Mouse (Mus musculus) forebrain, embryonic 16.5 days (tissue): ENCODE data around the gene Rab2b. TPM values are rescaled to one million over a fixed set of nuclear protein-coding genes. Genes with fewer than 3 reads are reported as not detected.
"Not testable (repeated sequence)": the region's sequence is repeated elsewhere in the genome, so short reads cannot be mapped to it uniquely, and the experiment has no call there.

ENCODE experiments used
- ATAC-seq: fragments of 200-750 bp; cut with Nextera tagmentation; 2 replicates; pipeline ENCODE4 v1.8.0; 2017; ENCODE audit warnings: mild to moderate bottlenecking, moderate library complexity
- H3K27ac ChIP-seq: fragments of 300-500 bp; sonication (generic); 2 replicates; pipeline ENCODE4 v1.5.1; 2014; ENCODE audit warnings: low read length, control low read depth
- H3K27me3 ChIP-seq: fragments of 300-500 bp; sonication (generic); replicated peaks from 2 replicates; pipeline ENCODE4 v1.6.1; 2014; ENCODE audit warnings: low read length; ENCODE audit not compliant: control insufficient read depth, insufficient read depth
- H3K36me3 ChIP-seq: fragments of 300-500 bp; sonication (generic); 2 replicates; pipeline ENCODE4 v1.6.1; 2014; ENCODE audit not compliant: control insufficient read depth, insufficient read depth
- H3K4me1 ChIP-seq: fragments of 300-500 bp; sonication (generic); replicated peaks from 2 replicates; pipeline ENCODE4 v1.6.1; 2014; ENCODE audit warnings: low read length; ENCODE audit not compliant: control insufficient read depth, insufficient read depth
- H3K4me2 ChIP-seq: fragments of 300-500 bp; sonication (generic); 2 replicates; pipeline ENCODE4 v1.6.1; 2014; ENCODE audit warnings: mild to moderate bottlenecking, low read length, control low read depth
- H3K4me3 ChIP-seq: fragments of 300-500 bp; sonication (generic); replicated peaks from 2 replicates; pipeline ENCODE4 v1.5.1; 2014; ENCODE audit warnings: mild to moderate bottlenecking, low read length, control low read depth
- H3K9ac ChIP-seq: fragments of 300-500 bp; sonication (generic); replicated peaks from 2 replicates; pipeline ENCODE4 v1.6.1; 2014; ENCODE audit warnings: low read depth, low read length, control low read depth
- H3K9me3 ChIP-seq: fragments of 300-500 bp; sonication (generic); 2 replicates; pipeline ENCODE4 v1.6.1; 2016; ENCODE audit warnings: low read length; ENCODE audit not compliant: control insufficient read depth
- WGBS: fragments of 180-500 bp; shearing (Covaris S2); extraction: QIAGEN DNeasy Blood & Tissue Kit; methylation state at CpG from one replicate; pipeline ENCODE4 v1.1.7; 2014; 5-methylcytosine and 5-hydroxymethylcytosine counted together
- polyA plus RNA-seq: library from polyadenylated mRNA; unstranded; fragments of >200 nt; fragmentation: Nextera tagmentation; extraction: Ambion mirVana; gene quantifications from 2 replicates; pipeline ENCODE4 v1.2.1, GENCODE M21; 2015

The Rab2b gene
- polyA plus RNA-seq, 1 experiment from 2014 or later, result 56.8 TPM

GRCm38 (mm10) chr14:52314808-52315150, 35.4 kb upstream of the Rab2b start:
- H3K36me3 ChIP-seq, result peaks cover 17% of the 10 kb centered on the region
- peaks cover 49% of the 10 kb centered on the region for H3K4me1 ChIP-seq
- no peak overlapping the region for H3K27ac ChIP-seq
- peak overlapping the region; percentile 84 for H3K4me3 ChIP-seq
- no peaks in the 10 kb centered on the region for H3K9me3 ChIP-seq
- H3K4me2 ChIP-seq, result peak overlapping the region; percentile 78
- WGBS, result 42% methylated on average over 8 of the region's 8 CpGs
- no peak for ATAC-seq
- peak overlapping the region; percentile 92; the same call in 1 of the 2 replicates for H3K9ac ChIP-seq
- H3K27me3 ChIP-seq, result no peaks in the 10 kb centered on the region

- H3K4me3 ChIP-seq, result peak overlapping the region; percentile 84; the same call in 1 of the 2 replicates
- no peak overlapping the region for H3K27ac ChIP-seq
- H3K9me3 ChIP-seq, result no peaks in the 10 kb centered on the region
- ATAC-seq, result no peak
- no peak overlapping the region for H3K9ac ChIP-seq
- WGBS, result 83% methylated on average over 26 of the region's 26 CpGs
- H3K4me1 ChIP-seq, result peaks cover 49% of the 10 kb centered on the region
- no peaks in the 10 kb centered on the region for H3K27me3 ChIP-seq
- peaks cover 17% of the 10 kb centered on the region for H3K36me3 ChIP-seq
- peak overlapping the region; percentile 78; the same call in 1 of the 2 replicates for H3K4me2 ChIP-seq
These were observed 34.8 kb upstream of the Rab2b start for GRCm38 (mm10) chr14:52313931-52314807.

GRCm38 (mm10) chr14:52310906-52311305, 31.6 kb upstream of the Rab2b start:
- Histone ChIP-seq H3K36me3 (peaks cover 17% of the 10 kb centered on the region), H3K4me2 (peak overlapping the region; percentile 8)
- WGBS, result 60% methylated on average over 2 of the region's 2 CpGs

GRCm38 (mm10) chr14:52310343-52310742, 31.0 kb upstream of the Rab2b start:
- not testable (repeated sequence) for H3K9me3 ChIP-seq, H3K9ac ChIP-seq, H3K4me3 ChIP-seq, H3K27ac ChIP-seq, H3K27me3 ChIP-seq, ATAC-seq, H3K4me2 ChIP-seq
- WGBS, result 96% methylated on average over 5 of the region's 6 CpGs
- peaks cover 42% of the 10 kb centered on the region for H3K4me1 ChIP-seq
- peaks cover 17% of the 10 kb centered on the region for H3K36me3 ChIP-seq

More at GRCm38 (mm10) chr14:52310906-52311305, 31.6 kb upstream of the Rab2b start:
- H3K9ac ChIP-seq, result no peak overlapping the region
- ATAC-seq, result peak; percentile 26; the same call in 1 of the 2 replicates
- H3K4me1 ChIP-seq, result peaks cover 42% of the 10 kb centered on the region
- H3K27me3 ChIP-seq, result no peaks in the 10 kb centered on the region
- H3K4me3 ChIP-seq, result no peak overlapping the region
- no peak overlapping the region for H3K27ac ChIP-seq
- no peaks in the 10 kb centered on the region for H3K9me3 ChIP-seq

GRCm38 (mm10) chr14:52306100-52306499, 26.8 kb upstream of the Rab2b start:
- no peak overlapping the region for H3K9ac ChIP-seq
- H3K27ac ChIP-seq, result no peak overlapping the region
- no peak overlapping the region for H3K4me3 ChIP-seq
- no peaks in the 10 kb centered on the region for H3K9me3 ChIP-seq
- 98% methylated on average over 2 of the region's 2 CpGs for WGBS
- H3K4me2 ChIP-seq, result no peak overlapping the region
- no peak for ATAC-seq
- no peaks in the 10 kb centered on the region for H3K27me3 ChIP-seq
- H3K36me3 ChIP-seq, result no peaks in the 10 kb centered on the region
- peaks cover 25% of the 10 kb centered on the region for H3K4me1 ChIP-seq

GRCm38 (mm10) chr14:52304644-52305271, 25.4 kb upstream of the Rab2b start, which contains the start of gene Mettl3:
Gene Mettl3 (minus strand): TSS chr14:52305128.
- peak within 1 kb of the TSS; percentile 95 for H3K27ac ChIP-seq
- peak within 1 kb of the TSS; percentile 77 for H3K4me2 ChIP-seq
- WGBS, result 0% methylated on average over 43 of the region's 46 CpGs
- peaks cover 17% of the 10 kb centered on the region for H3K4me1 ChIP-seq
- H3K4me3 ChIP-seq, result peak within 1 kb of the TSS; percentile 74
- H3K9me3 ChIP-seq, result no peaks in the 10 kb centered on the region
- H3K27me3 ChIP-seq, result no peaks in the 10 kb centered on the region
- no peaks in the 10 kb centered on the region for H3K36me3 ChIP-seq
- peak; percentile 93 for ATAC-seq
- peak within 1 kb of the TSS; percentile 77 for H3K9ac ChIP-seq

- not testable (repeated sequence) for H3K36me3 ChIP-seq, H3K27ac ChIP-seq, ATAC-seq, H3K27me3 ChIP-seq, H3K4me2 ChIP-seq, H3K4me3 ChIP-seq, H3K9me3 ChIP-seq, H3K9ac ChIP-seq
- H3K4me1 ChIP-seq, result peaks cover 17% of the 10 kb centered on the region
- 86% methylated on average over 3 of the region's 3 CpGs for WGBS
These were observed 24.2 kb upstream of the Rab2b start for GRCm38 (mm10) chr14:52303517-52303916.

GRCm38 (mm10) chr14:52295558-52296264, 16.4 kb upstream of the Rab2b start:
- H3K9me3 ChIP-seq, result no peaks in the 10 kb centered on the region
- H3K4me2 ChIP-seq, result no peak overlapping the region
- H3K4me1 ChIP-seq, result no peaks in the 10 kb centered on the region
- H3K36me3 ChIP-seq, result peaks cover 47% of the 10 kb centered on the region
- ATAC-seq, result peak; percentile 58
- no peak overlapping the region for H3K4me3 ChIP-seq
- H3K27ac ChIP-seq, result no peak overlapping the region
- no peaks in the 10 kb centered on the region for H3K27me3 ChIP-seq
- WGBS, result 58% methylated on average over 6 of the region's 6 CpGs
- no peak overlapping the region for H3K9ac ChIP-seq

GRCm38 (mm10) chr14:52284191-52284590, 4.8 kb upstream of the Rab2b start:
- H3K27me3 ChIP-seq, result no peaks in the 10 kb centered on the region
- H3K4me3 ChIP-seq, result no peak overlapping the region
- 93% methylated on average over 3 of the region's 3 CpGs for WGBS
- no peak for ATAC-seq
- H3K27ac ChIP-seq, result no peak overlapping the region
- H3K9me3 ChIP-seq, result no peaks in the 10 kb centered on the region
- no peak overlapping the region for H3K4me2 ChIP-seq
- H3K36me3 ChIP-seq, result peaks cover 22% of the 10 kb centered on the region
- H3K4me1 ChIP-seq, result peaks cover 8% of the 10 kb centered on the region
- H3K9ac ChIP-seq, result no peak overlapping the region
